Mouse (Mus musculus) C2C12 (cell line): ENCODE measurements around the gene Dkk3.

Source experiments
- CEBPB ChIP-seq: IDR thresholded peaks from one replicate; pipeline ENCODE4 v1.6.1; 2011; ENCODE audit warnings: low read depth, mild to moderate bottlenecking, control low read depth, moderate library complexity
- CTCF ChIP-seq: IDR thresholded peaks from one replicate; pipeline ENCODE4 v1.5.1; 2011; ENCODE audit not compliant: control insufficient read depth, insufficient read depth, insufficient read length
- MYOG ChIP-seq: IDR thresholded peaks from one replicate; pipeline ENCODE4 v1.6.1; 2011; ENCODE audit not compliant: control insufficient read depth, insufficient read length; ENCODE audit errors: extremely low read depth

- TF ChIP-seq MYOG (no peak), CTCF (no peak), CEBPB (no peak)
Measured at GRCm38 (mm10) chr7:112142616-112143015, 16.2 kb downstream of the Dkk3 start.
